Mouse (Mus musculus) frontal cortex, adult (tissue): ENCODE data around the gene Apobec2.
"Not testable (repeated sequence)": the region's sequence is repeated elsewhere in the genome, so short reads cannot be mapped to it uniquely, and the experiment has no call there.

Experiments
- ATAC-seq: cut with Nextera tagmentation; 2 replicates; pipeline ENCODE4 v1.9.2; 2017; ENCODE audit warnings: mild to moderate bottlenecking, moderate library complexity, mixed read lengths; ENCODE audit not compliant: low TSS enrichment

Apobec2 gene

GRCm38 (mm10) chr17:48432158-48432980, at the start of gene Apobec2:
Apobec2 (minus strand) TSS chr17:48432930.
- ATAC-seq, result no peak

GRCm38 (mm10) chr17:48479952-48480351, 47.2 kb upstream of the Apobec2 start:
- peak; percentile 59; the same call in 1 of the 2 replicates for ATAC-seq

GRCm38 (mm10) chr17:48475444-48475843, 42.7 kb upstream of the Apobec2 start:
- ATAC-seq, result no peak

GRCm38 (mm10) chr17:48474282-48474681, 41.6 kb upstream of the Apobec2 start:
- ATAC-seq, result not testable (repeated sequence)

GRCm38 (mm10) chr17:48467395-48468231, 34.9 kb upstream of the Apobec2 start:
- ATAC-seq, result peak; percentile 93

- no peak for ATAC-seq
Observed at GRCm38 (mm10) chr17:48466769-48467394, 34.2 kb upstream of the Apobec2 start.

- no peak for ATAC-seq
Observed at GRCm38 (mm10) chr17:48463391-48463790, 30.7 kb upstream of the Apobec2 start.

- no peak for ATAC-seq
Observed at GRCm38 (mm10) chr17:48462096-48462495, 29.4 kb upstream of the Apobec2 start.

GRCm38 (mm10) chr17:48457971-48458653, 25.4 kb upstream of the Apobec2 start:
- no peak for ATAC-seq

GRCm38 (mm10) chr17:48455955-48456354, 23.2 kb upstream of the Apobec2 start:
- ATAC-seq, result no peak

- ATAC-seq, result no peak
Observed at GRCm38 (mm10) chr17:48454688-48455087, 22.0 kb upstream of the Apobec2 start, which contains the start of gene Unc5cl. Unc5cl (plus strand) TSS chr17:48454901.

- no peak for ATAC-seq
Observed at GRCm38 (mm10) chr17:48454190-48454589, 21.5 kb upstream of the Apobec2 start.

- ATAC-seq, result no peak
Observed at GRCm38 (mm10) chr17:48453489-48453888, 20.8 kb upstream of the Apobec2 start.

- no peak for ATAC-seq
Observed at GRCm38 (mm10) chr17:48451753-48452444, 19.2 kb upstream of the Apobec2 start.

- no peak for ATAC-seq
Observed at GRCm38 (mm10) chr17:48451353-48451675, 18.6 kb upstream of the Apobec2 start, which contains the start of gene Tspo2. Tspo2 (minus strand) TSS chr17:48451522.

GRCm38 (mm10) chr17:48450666-48451352, 18.1 kb upstream of the Apobec2 start:
- ATAC-seq, result no peak

- ATAC-seq, result no peak
Observed at GRCm38 (mm10) chr17:48447675-48448074, 14.9 kb upstream of the Apobec2 start.

GRCm38 (mm10) chr17:48443542-48444145, 10.9 kb upstream of the Apobec2 start:
- no peak for ATAC-seq

GRCm38 (mm10) chr17:48442745-48443457, 10.2 kb upstream of the Apobec2 start:
- no peak for ATAC-seq
